Mouse (Mus musculus) CH12.LX (cell line): ENCODE results near the gene Cep63. TPM values are rescaled to one million over a fixed set of nuclear protein-coding genes. Genes with fewer than 3 reads are reported as not detected.

Experiments
- DNase-seq: peaks from one replicate; pipeline ENCODE4 v3.0.0-alpha.2; 2013; ENCODE audit errors: extremely low read depth
- H3K27ac ChIP-seq: 2 replicates; pipeline ENCODE4 v1.5.1; 2012; ENCODE audit warnings: low read depth, mild to moderate bottlenecking, control low read depth, moderate library complexity; ENCODE audit not compliant: insufficient read depth
- H3K27me3 ChIP-seq: replicated peaks from 2 replicates; pipeline ENCODE3; 2012; ENCODE audit warnings: inconsistent platforms
- H3K36me3 ChIP-seq, 2 experiments: replicated peaks in 1 of 2; 2 replicates each; pipeline versions ENCODE3 to v1.6.1; 2012; ENCODE audit warnings: inconsistent platforms in 1 of 2, low read length in 1 of 2, mild to moderate bottlenecking in 1 of 2, mixed read lengths in 1 of 2, moderate library complexity in 1 of 2; ENCODE audit not compliant: control insufficient read depth in 1 of 2, insufficient read depth in 1 of 2
- H3K4me1 ChIP-seq, 2 experiments: 2 replicates each; pipeline ENCODE4 v1.6.1; 2012; ENCODE audit warnings: inconsistent platforms in 1 of 2, moderate library complexity in 1 of 2; ENCODE audit not compliant: insufficient read depth in 2 of 2, control insufficient read depth in 1 of 2
- H3K4me2 ChIP-seq: 2 replicates; pipeline ENCODE4 v1.6.1; 2012; ENCODE audit warnings: low read depth, mild to moderate bottlenecking, control low read depth; ENCODE audit not compliant: poor library complexity, insufficient read depth, severe bottlenecking
- H3K4me3 ChIP-seq, 3 experiments: fragments of 150-350 bp in 1 of 3; sonication (generic) in 1 of 3; replicated peaks in 1 of 3; 2 replicates each; pipeline versions ENCODE3 to v1.5.1; 2011 to 2012; ENCODE audit warnings: low read depth in 2 of 3, low read length in 2 of 3, mild to moderate bottlenecking in 2 of 3, moderate library complexity in 2 of 3, control low read depth in 1 of 3, improper control_type of control experiment in 1 of 3, inconsistent platforms in 1 of 3, mixed read lengths in 1 of 3; ENCODE audit not compliant: poor library complexity in 1 of 3
- H3K79me2 ChIP-seq: replicated peaks from 2 replicates; pipeline ENCODE4 v1.6.1; 2012; ENCODE audit warnings: mild to moderate bottlenecking, moderate library complexity; ENCODE audit not compliant: control insufficient read depth, poor library complexity, insufficient read depth, severe bottlenecking; ENCODE audit errors: extremely low read depth
- H3K9ac ChIP-seq: 2 replicates; pipeline ENCODE4 v1.6.1; 2012; ENCODE audit warnings: low read depth, mild to moderate bottlenecking, control low read depth, moderate library complexity; ENCODE audit not compliant: insufficient read depth
- H3K9me3 ChIP-seq: replicated peaks from 2 replicates; pipeline ENCODE3; 2012; ENCODE audit warnings: low read length, inconsistent platforms, mixed read lengths
- CHD1 ChIP-seq: IDR thresholded peaks from 2 replicates; pipeline ENCODE4 v1.6.1; 2012; ENCODE audit warnings: low read depth, low read length, improper control_type of control experiment, inconsistent platforms
- E2F4 ChIP-seq: IDR thresholded peaks from 2 replicates; pipeline ENCODE4 v1.6.1; 2011; ENCODE audit warnings: low read depth, low read length, improper control_type of control experiment; ENCODE audit not compliant: insufficient replicate concordance
- ELF1 ChIP-seq: IDR thresholded peaks from 2 replicates; pipeline ENCODE4 v1.6.1; 2014; ENCODE audit warnings: low read depth, mild to moderate bottlenecking, inconsistent platforms, low read length, improper control_type of control experiment
- EP300 ChIP-seq: IDR thresholded peaks from 2 replicates; pipeline ENCODE4 v1.6.1; 2011; ENCODE audit warnings: low read length, improper control_type of control experiment
- GABPA ChIP-seq: IDR thresholded peaks from 2 replicates; pipeline ENCODE4 v1.6.1; 2012; ENCODE audit warnings: low read depth, low read length, improper control_type of control experiment, inconsistent platforms; ENCODE audit not compliant: insufficient replicate concordance
- HCFC1 ChIP-seq: IDR thresholded peaks from 2 replicates; pipeline ENCODE4 v1.6.1; 2012; ENCODE audit warnings: low read depth, mild to moderate bottlenecking, inconsistent platforms, low read length, improper control_type of control experiment
- IRF4 ChIP-seq: IDR thresholded peaks from 2 replicates; pipeline ENCODE4 v1.6.1; 2014; ENCODE audit warnings: low read depth, mild to moderate bottlenecking, inconsistent platforms, low read length, improper control_type of control experiment
- JUN ChIP-seq: IDR thresholded peaks from 2 replicates; pipeline ENCODE4 v1.6.1; 2011; ENCODE audit warnings: low read depth, mild to moderate bottlenecking, low read length, improper control_type of control experiment, moderate library complexity; ENCODE audit not compliant: insufficient read depth
- JUND ChIP-seq: conservative IDR thresholded peaks from 2 replicates; pipeline ENCODE4 v1.6.1; 2011; ENCODE audit warnings: low read depth, low read length, improper control_type of control experiment
- KAT2A ChIP-seq: IDR thresholded peaks from 2 replicates; pipeline ENCODE4 v1.6.1; 2012; ENCODE audit warnings: low read length, improper control_type of control experiment, inconsistent platforms; ENCODE audit not compliant: insufficient replicate concordance
- MAFK ChIP-seq: IDR thresholded peaks from 2 replicates; pipeline ENCODE4 v1.6.1; 2011; ENCODE audit warnings: low read length, improper control_type of control experiment; ENCODE audit not compliant: insufficient replicate concordance
- MAX ChIP-seq: IDR thresholded peaks from 2 replicates; pipeline ENCODE4 v1.6.1; 2011; ENCODE audit warnings: low read length, improper control_type of control experiment
- MAZ ChIP-seq: IDR thresholded peaks from 2 replicates; pipeline ENCODE4 v1.6.1; 2012; ENCODE audit warnings: low read depth, mild to moderate bottlenecking, inconsistent platforms, low read length, improper control_type of control experiment, moderate library complexity
- MYC ChIP-seq: IDR thresholded peaks from 2 replicates; pipeline ENCODE4 v1.6.1; 2011; ENCODE audit warnings: low read depth, mild to moderate bottlenecking, improper control_type of control experiment, low read length
- NELFE ChIP-seq: IDR thresholded peaks from 2 replicates; pipeline ENCODE4 v1.6.1; 2011; ENCODE audit warnings: low read depth, low read length, improper control_type of control experiment
- NRF1 ChIP-seq: IDR thresholded peaks from 2 replicates; pipeline ENCODE4 v1.6.1; 2014; ENCODE audit warnings: low read depth, mild to moderate bottlenecking, inconsistent platforms, low read length, improper control_type of control experiment, moderate library complexity
- PAX5 ChIP-seq: IDR thresholded peaks from 2 replicates; pipeline ENCODE4 v1.6.1; 2012; ENCODE audit warnings: low read length, inconsistent platforms, mixed read lengths
- RCOR1 ChIP-seq: conservative IDR thresholded peaks from 2 replicates; pipeline ENCODE4 v1.6.1; 2012; ENCODE audit warnings: low read depth, mild to moderate bottlenecking, inconsistent platforms, low read length, improper control_type of control experiment
- SIN3A ChIP-seq: IDR thresholded peaks from 2 replicates; pipeline ENCODE4 v1.6.1; 2012; ENCODE audit warnings: low read length, improper control_type of control experiment, inconsistent platforms
- TBP ChIP-seq: conservative IDR thresholded peaks from 2 replicates; pipeline ENCODE4 v1.6.1; 2011; ENCODE audit warnings: low read depth, low read length, improper control_type of control experiment
- TCF12 ChIP-seq: IDR thresholded peaks from 2 replicates; pipeline ENCODE4 v1.6.1; 2014; ENCODE audit warnings: low read depth, mild to moderate bottlenecking, inconsistent platforms, low read length, improper control_type of control experiment
- UBTF ChIP-seq: IDR thresholded peaks from 2 replicates; pipeline ENCODE4 v1.6.1; 2012; ENCODE audit warnings: low read depth, mild to moderate bottlenecking, inconsistent platforms, low read length, improper control_type of control experiment, moderate library complexity
- USF2 ChIP-seq: conservative IDR thresholded peaks from 2 replicates; pipeline ENCODE4 v1.6.1; 2011; ENCODE audit warnings: low read depth, low read length, improper control_type of control experiment
- ZC3H11A ChIP-seq: IDR thresholded peaks from 2 replicates; pipeline ENCODE4 v1.6.1; 2012; ENCODE audit warnings: low read depth, mild to moderate bottlenecking, inconsistent platforms, low read length, improper control_type of control experiment
- dilution Hi-C: fragments of 300-500 bp; cut with MboI; formaldehyde crosslinking; loops from 2 replicates; pipeline ENCODE4 v1.14.3; 2020; ENCODE audit warnings: low sequenced_read_pairs; ENCODE audit not compliant: extremely low pct_unique_long_range_greater_than_20kb, extremely low pct_ligation_motif_present
- in situ Hi-C: fragments of 300-500 bp; cut with MboI; formaldehyde crosslinking; loops from 3 replicates; pipeline ENCODE4 v1.14.3; 2019; ENCODE audit warnings: low sequenced_read_pairs, low pct_ligation_motif_present, low pct_unique_long_range_greater_than_20kb, mixed read lengths
- polyA plus RNA-seq: library from polyadenylated mRNA; unstranded; fragments of >175 nt; gene quantifications from 2 replicates; pipeline ENCODE4 v1.2.1, GENCODE M21; 2012; ENCODE audit warnings: low read depth; ENCODE audit not compliant: insufficient read length
- total RNA-seq, 2 experiments: library from RNA; depleted of rRNA; stranded (reverse); fragments of 300-350 nt in 1 of 2; fragments of >200 nt in 1 of 2; gene quantifications; 2 replicates each; pipeline ENCODE4 v1.2.3; 2012 to 2014

Gene Cep63
- total and polyA plus RNA-seq, 3 experiments = 18.7 to 45.6 (median 27.3) TPM

DNA sequence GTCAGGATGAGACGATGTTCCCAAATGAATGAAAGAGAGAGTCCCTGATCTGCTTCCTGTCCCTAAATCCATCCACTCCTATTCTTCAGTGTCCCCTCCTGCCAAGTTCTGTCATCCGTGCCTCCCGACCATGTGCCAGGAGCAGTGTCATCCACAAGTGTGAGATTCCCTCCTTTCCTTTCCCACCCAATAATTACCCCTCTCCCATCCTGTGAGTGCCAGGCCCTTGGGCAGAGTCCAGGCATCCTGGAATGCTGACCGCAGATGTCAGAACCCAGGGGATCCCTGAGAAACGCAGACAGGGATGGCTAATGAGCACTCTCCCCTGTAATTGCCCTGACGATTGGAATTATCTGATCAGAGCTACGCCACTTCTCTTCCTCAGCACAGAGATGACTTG is 24.3 kb upstream of the Cep63 start:
- in situ Hi-C loops = no loop called here
- Histone ChIP-seq H3K79me2 (no peaks in the 10 kb centered on the region), H3K9ac (no peak overlapping the region), H3K27me3 (peaks cover 4% of the 10 kb centered on the region), H3K4me2 (no peak overlapping the region), H3K27ac (no peak overlapping the region)
- TF ChIP-seq EP300 = no peak
- TF ChIP-seq TCF12 = no peak
- TF ChIP-seq HCFC1 = no peak
- TF ChIP-seq CHD1 = no peak
- TF ChIP-seq ELF1 = no peak
- no peak for TF ChIP-seq NELFE
- TF ChIP-seq MAZ = no peak
- no peak for TF ChIP-seq GABPA
- TF ChIP-seq PAX5 = no peak
- no peak for TF ChIP-seq SIN3A
- no peak for TF ChIP-seq E2F4
- TF ChIP-seq USF2 = no peak
- TF ChIP-seq JUND = no peak
- TF ChIP-seq ZC3H11A = no peak
- no peak for TF ChIP-seq MYC
- no peak for TF ChIP-seq MAFK
- no peak for TF ChIP-seq TBP
- no peak for TF ChIP-seq NRF1
- TF ChIP-seq KAT2A = no peak
- no peak for TF ChIP-seq IRF4
- TF ChIP-seq, all 38 proteins: peak for 0
- DNase-seq = no peak
- Histone ChIP-seq H3K36me3 (no peaks in the 10 kb centered on the region), H3K4me3 (no peak overlapping the region), H3K9me3 (peaks cover 3% of the 10 kb centered on the region), H3K4me1 (no peaks in the 10 kb centered on the region)
- dilution Hi-C loops = no loop called here

DNA sequence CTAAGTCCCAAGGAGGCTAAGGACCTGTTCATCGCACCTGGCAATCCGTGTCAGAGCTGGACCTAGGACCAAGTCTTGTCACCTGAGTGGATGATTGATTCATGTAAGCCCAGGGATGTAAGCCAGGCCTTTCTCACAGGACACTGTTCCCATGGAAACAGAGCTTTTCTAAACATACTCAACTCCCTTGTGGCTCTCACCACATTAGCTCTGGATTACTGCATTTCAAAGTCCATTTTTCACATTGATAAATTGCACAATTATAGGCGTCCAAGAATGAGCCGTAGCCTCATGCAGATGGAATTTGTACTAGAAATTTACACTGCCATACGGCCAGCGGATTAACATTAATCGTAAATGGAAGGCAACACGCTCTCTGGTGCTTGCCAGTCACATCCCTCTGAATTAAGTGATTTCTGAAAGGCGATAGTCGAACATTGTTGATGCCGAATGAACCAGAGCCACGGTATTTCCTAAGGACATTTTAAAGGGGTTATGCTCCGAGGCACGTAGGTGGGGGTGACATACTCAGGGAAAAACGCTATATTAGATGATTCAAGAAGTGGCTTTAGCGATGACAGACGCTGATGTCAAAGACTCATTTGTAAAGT is 23.7 kb upstream of the Cep63 start:
- in situ Hi-C loops (no loop called here), dilution Hi-C loops (no loop called here)
- Histone ChIP-seq H3K9ac (no peak overlapping the region), H3K4me1 (no peaks in the 10 kb centered on the region), H3K9me3 (peaks cover 3% of the 10 kb centered on the region), H3K79me2 (no peaks in the 10 kb centered on the region), H3K36me3 (no peaks in the 10 kb centered on the region), H3K27me3 (peaks cover 4% of the 10 kb centered on the region), H3K4me2 (no peak overlapping the region), H3K4me3 (no peak overlapping the region), H3K27ac (no peak overlapping the region)
- TF ChIP-seq JUN = no peak
- no peak for TF ChIP-seq SIN3A
- no peak for TF ChIP-seq JUND
- TF ChIP-seq TCF12 = no peak
- no peak for TF ChIP-seq UBTF
- no peak for TF ChIP-seq RCOR1
- TF ChIP-seq NRF1 = no peak
- no peak for TF ChIP-seq HCFC1
- TF ChIP-seq USF2 = no peak
- TF ChIP-seq MAX = no peak
- TF ChIP-seq GABPA = no peak
- no peak for DNase-seq
